Mouse (Mus musculus) yolk sac, embryonic 10.5 days (tissue): ENCODE data around the gene Larp1.
A peak's percentile ranks its signal among the peaks of the same experiment; 100 is the strongest.

Source experiments
- DNase-seq: peaks from one replicate; pipeline ENCODE4 v3.0.0-alpha.2; 2017; ENCODE audit warnings: low spot score

Larp1 gene

GRCm38 (mm10) chr11:58003126-58003525 lies 5.7 kb upstream of the Larp1 start:
- no peak for DNase-seq

GRCm38 (mm10) chr11:58003734-58004133 lies 5.1 kb upstream of the Larp1 start:
- DNase-seq, result no peak

- DNase-seq, result no peak
Measured at GRCm38 (mm10) chr11:58005110-58005509, 3.8 kb upstream of the Larp1 start.

GRCm38 (mm10) chr11:58008013-58008412 lies 851 bp upstream of the Larp1 start:
- DNase-seq, result no peak

- peak; percentile 92 for DNase-seq
Measured at GRCm38 (mm10) chr11:58008437-58009050, 320 bp upstream of the Larp1 start.

GRCm38 (mm10) chr11:58009516-58010141 lies 765 bp downstream of the Larp1 start:
- peak; percentile 59 for DNase-seq

GRCm38 (mm10) chr11:58010226-58010781 lies 1.4 kb downstream of the Larp1 start:
- no peak for DNase-seq

- DNase-seq, result no peak
Measured at GRCm38 (mm10) chr11:58010930-58011329, 2.1 kb downstream of the Larp1 start.

- DNase-seq, result no peak
Measured at GRCm38 (mm10) chr11:58011813-58012212, 2.9 kb downstream of the Larp1 start.

- DNase-seq, result no peak
Measured at GRCm38 (mm10) chr11:58012674-58013073, 3.8 kb downstream of the Larp1 start.

- DNase-seq, result no peak
Measured at GRCm38 (mm10) chr11:58013100-58013499, 4.2 kb downstream of the Larp1 start.

GRCm38 (mm10) chr11:58014604-58015003 lies 5.7 kb downstream of the Larp1 start:
- no peak for DNase-seq

GRCm38 (mm10) chr11:58015339-58015738 lies 6.5 kb downstream of the Larp1 start:
- DNase-seq, result no peak

- DNase-seq, result no peak
Measured at GRCm38 (mm10) chr11:58016371-58016770, 7.5 kb downstream of the Larp1 start.

GRCm38 (mm10) chr11:58017422-58017821 lies 8.6 kb downstream of the Larp1 start:
- DNase-seq, result no peak

- no peak for DNase-seq
Measured at GRCm38 (mm10) chr11:58018287-58018686, 9.4 kb downstream of the Larp1 start.

GRCm38 (mm10) chr11:58018701-58019100 lies 9.8 kb downstream of the Larp1 start:
- DNase-seq, result no peak

- DNase-seq, result no peak
Measured at GRCm38 (mm10) chr11:58021095-58021494, 12.2 kb downstream of the Larp1 start.

- peak; percentile 73 for DNase-seq
Measured at GRCm38 (mm10) chr11:58021618-58022017, 12.8 kb downstream of the Larp1 start.

GRCm38 (mm10) chr11:58024271-58024670 lies 15.4 kb downstream of the Larp1 start:
- no peak for DNase-seq

- DNase-seq, result no peak
Measured at GRCm38 (mm10) chr11:58024671-58025070, 15.8 kb downstream of the Larp1 start.

GRCm38 (mm10) chr11:58025881-58026280 lies 17.0 kb downstream of the Larp1 start:
- DNase-seq, result no peak

- DNase-seq, result no peak
Measured at GRCm38 (mm10) chr11:58026337-58026736, 17.5 kb downstream of the Larp1 start.

- no peak for DNase-seq
Measured at GRCm38 (mm10) chr11:58026860-58027259, 18.0 kb downstream of the Larp1 start.
